Mouse (Mus musculus): ENCODE measurements around the gene Chsy1. TPM values are rescaled to one million over a fixed set of nuclear protein-coding genes. Genes with fewer than 3 reads are reported as not detected.
"Not testable (repeated sequence)": the region's sequence is repeated elsewhere in the genome, so short reads cannot be mapped to it uniquely, and the experiment has no call there.

Gene Chsy1
- total RNA-seq, 2 experiments from 2014 or later, result 15.1 to 17.4 TPM

GRCm38 (mm10) chr7:66170802-66171505, 61.6 kb downstream of the Chsy1 start:
- DNase-seq (ENCODE audit: low spot score in 2 of 2), result no peak

GRCm38 (mm10) chr7:66175738-66176137, 66.4 kb downstream of the Chsy1 start:
- DNase-seq (ENCODE audit: low spot score in 2 of 2), result no peak

DNA sequence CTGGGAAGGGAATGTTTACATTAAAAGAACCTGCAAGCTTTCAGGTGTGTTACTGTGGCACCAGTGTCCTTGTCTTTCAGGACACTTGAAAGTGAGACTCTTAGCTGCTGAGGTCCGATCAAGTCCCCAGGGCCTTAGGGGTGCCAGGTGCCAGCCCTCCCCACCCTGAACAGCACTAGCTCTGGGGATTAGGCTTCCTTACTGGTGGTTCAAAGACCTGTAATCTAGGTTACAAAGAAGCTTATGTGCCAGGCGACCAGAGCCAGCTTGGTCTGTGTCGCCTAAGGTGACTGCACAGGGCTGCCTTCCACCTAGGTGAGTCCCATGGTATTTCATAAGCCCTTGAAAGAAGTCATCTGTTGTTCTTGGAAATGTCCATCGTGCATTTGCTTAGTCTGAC, 66.9 kb downstream of the Chsy1 start:
- DNase-seq (ENCODE audit: low spot score in 2 of 2), result no peak

- DNase-seq (ENCODE audit: low spot score in 2 of 2), result no peak
Measured at GRCm38 (mm10) chr7:66176929-66177328, 67.6 kb downstream of the Chsy1 start.

GRCm38 (mm10) chr7:66178101-66178500, 68.8 kb downstream of the Chsy1 start:
- DNase-seq (ENCODE audit: low spot score in 2 of 2), result no peak

DNA sequence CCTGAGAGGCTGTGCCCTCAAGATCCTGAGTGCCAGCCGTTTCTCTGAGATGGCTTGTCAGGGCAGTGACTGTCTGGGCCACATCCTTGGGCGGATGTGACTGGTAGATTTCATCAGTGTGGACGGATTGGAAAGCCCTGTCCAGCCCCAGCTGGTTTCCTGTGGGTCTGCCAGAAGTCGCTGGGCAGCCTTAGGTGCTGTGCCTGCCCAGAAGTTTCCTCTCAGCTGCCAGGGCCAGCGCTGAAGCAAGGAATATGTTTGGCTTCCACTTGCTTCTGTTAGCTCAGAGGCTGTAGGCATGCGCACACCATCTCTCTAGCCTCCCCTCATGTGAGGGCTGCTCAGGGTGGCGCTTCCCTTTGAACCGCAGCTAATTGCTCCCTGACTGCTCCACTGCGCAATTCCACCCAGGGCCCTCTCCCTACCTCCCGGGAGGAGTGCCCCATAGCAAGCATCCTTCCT, 69.8 kb downstream of the Chsy1 start:
- DNase-seq (ENCODE audit: low spot score in 2 of 2), result no peak

- DNase-seq (ENCODE audit: low spot score in 2 of 2), result no peak
Measured at GRCm38 (mm10) chr7:66179711-66180110, 70.4 kb downstream of the Chsy1 start.

- DNase-seq (ENCODE audit: low spot score in 2 of 2), result no peak
Measured at GRCm38 (mm10) chr7:66180260-66180659, 70.9 kb downstream of the Chsy1 start.

GRCm38 (mm10) chr7:66180711-66181365, 71.5 kb downstream of the Chsy1 start:
- no peak for DNase-seq (ENCODE audit: low spot score in 2 of 2)

DNA sequence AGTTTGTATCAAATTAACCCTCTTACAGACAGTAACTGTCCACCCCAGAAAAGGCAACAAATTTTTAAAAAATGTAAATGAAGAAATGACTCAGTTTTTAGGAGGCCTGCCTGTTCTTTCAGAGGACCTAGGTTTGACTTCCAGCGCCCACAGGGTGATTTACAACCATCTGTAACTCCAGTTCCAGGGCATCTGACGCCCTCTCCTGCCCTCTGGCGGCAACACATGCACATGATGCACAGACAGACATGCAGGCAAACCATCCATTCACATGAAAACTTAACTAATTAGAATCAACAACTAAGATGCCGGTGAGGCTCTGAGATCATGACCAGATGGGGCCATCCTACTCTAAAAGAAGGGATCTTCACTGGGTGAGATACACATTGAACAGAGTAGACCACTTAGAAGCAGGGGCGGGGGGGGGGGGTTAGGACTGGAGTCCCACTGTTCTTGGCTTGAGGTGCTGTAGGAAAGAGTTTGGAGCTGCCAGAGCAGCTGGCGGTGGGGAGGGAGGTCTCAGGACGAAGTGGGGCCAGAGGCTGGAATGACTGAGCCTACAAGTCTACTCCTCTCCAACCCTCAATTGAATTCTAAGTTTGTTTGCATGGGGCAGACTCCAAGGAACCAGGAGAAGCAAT, 72.9 kb downstream of the Chsy1 start:
- DNase-seq (ENCODE audit: low spot score in 2 of 2), result no peak

DNA sequence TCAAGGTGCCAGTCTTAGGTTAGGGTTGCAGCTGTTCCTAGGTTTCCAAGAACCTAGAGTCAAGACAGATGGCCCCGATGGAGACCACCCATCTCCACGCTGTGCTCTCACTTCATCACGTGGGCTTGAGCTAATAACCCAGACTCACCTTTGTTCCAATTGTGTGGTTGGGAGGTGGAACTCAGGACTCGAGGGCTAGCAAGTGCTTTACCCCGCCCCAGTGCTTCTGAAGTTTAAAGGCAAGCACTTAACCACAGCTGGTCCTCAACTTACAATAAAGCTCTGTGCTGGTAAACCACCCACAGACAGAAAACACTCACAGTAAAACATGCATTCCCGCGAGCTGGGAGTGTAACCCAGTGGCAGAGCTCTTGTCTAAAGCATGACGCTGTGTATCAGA, 74.1 kb downstream of the Chsy1 start:
- no peak for DNase-seq (ENCODE audit: low spot score in 2 of 2)

DNA sequence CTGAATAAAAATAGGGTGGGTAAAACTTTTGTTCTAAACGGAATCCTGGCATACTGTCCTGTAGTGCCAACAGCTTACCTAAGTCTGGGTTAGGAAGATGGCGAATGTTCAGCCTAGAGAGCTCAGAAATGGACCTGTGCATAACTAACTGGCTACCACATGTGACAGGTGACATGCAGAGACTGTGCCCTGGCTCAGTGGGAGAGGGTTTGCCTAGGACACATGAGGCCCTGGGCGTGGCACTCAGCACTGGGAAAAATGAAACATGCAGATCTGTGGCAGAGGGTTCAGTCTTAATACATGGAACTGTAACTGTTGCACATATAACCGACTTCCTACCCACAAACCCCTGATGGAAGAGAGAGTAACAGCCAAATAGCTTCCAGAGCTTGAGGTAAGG, 74.7 kb downstream of the Chsy1 start:
- no peak for DNase-seq (ENCODE audit: low spot score in 2 of 2)

GRCm38 (mm10) chr7:66185370-66185769, 76.1 kb downstream of the Chsy1 start:
- no peak for DNase-seq (ENCODE audit: low spot score in 2 of 2)

DNA sequence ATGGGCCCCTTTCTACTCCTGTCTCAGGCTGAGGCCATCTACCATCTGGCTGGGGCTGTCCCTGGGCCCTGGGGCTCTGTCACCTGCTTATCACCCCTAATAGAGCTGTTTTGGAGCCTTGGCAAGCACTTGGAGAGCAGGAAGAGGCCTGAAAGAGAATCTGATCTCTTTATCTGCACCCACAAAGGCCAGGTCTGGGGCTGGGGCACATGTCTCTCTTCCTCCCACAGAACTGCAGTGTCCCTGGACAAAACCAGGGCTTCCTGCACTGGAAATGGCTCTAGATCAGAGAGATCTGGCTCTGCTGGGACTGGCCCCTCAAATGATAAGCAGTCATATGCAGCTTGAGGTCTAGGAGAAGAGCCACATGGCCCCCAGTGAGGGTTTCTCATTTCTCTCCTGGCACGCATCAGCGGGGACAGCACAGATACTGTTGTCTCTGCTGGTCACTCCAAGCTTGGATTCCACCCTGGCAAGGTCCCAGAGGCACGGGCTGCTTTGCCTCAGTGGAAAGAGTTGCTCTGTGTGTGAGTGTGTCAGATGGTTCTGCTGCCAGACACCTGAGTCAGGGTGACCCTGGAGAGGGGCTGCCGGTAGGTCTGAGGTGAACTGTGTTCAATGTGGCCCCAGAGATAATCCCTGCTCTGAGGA, 78.4 kb downstream of the Chsy1 start:
- no peak for DNase-seq (ENCODE audit: low spot score in 2 of 2)

DNA sequence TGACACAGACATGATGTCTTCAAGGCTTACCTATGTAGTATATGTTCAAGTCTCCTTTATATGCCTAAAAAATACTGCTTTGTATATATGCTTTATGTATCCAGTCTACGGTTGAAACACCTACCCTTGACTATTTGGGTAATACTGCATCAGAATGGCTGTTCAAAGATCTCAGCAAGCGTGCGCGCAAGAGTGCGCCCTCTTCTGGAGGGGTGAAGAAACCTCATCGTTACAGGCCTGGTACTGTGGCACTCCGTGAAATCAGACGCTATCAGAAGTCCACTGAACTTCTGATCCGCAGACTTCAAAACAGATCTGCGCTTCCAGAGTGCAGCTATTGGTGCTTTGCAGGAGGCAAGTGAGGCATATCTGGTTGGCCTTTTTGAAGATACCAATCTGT, 81.1 kb downstream of the Chsy1 start:
- not testable (repeated sequence) for DNase-seq (ENCODE audit: low spot score in 2 of 2)

DNA sequence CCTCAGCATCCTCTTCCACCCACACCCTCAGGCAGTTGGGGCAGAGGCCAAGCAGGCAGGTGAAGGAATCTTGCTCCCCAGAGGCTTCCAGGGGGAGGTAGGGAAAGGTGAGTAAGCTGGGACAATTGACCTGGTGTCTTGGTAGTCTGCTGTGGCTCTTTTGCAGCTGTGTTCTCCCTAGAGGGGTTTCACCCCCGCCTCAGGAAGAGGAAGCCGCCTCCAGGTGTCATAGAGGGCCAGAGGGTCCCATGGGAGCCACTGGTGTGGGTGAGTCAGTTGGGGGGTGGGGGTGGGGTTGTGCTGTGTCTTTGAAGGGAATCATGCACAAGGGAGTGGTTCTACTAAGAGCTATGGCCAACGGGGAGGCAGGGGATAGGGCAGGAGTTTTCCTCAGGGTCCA, 85.2 kb downstream of the Chsy1 start:
- DNase-seq (ENCODE audit: low spot score in 2 of 2), result peak in 1 of 2 experiments; percentile 14

DNA sequence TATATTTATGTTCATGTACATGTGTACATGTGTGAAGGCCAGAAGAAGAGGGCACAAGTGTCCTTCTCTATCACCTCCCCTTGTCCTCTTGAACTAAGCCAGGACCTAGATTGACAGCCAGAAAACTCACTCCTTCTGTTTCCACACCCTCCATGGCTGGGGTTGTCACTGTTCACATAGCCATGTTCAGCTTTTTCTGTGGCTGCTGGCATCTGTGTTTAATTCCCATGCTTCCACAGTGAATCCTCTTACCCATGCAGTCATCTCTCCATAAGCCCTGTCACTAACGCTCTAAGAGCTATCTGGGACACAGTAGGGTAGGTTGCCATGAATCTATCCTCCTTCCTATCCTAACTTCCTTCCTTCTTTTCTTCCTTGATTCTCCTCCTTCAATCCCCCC, 86.6 kb downstream of the Chsy1 start:
- no peak for DNase-seq (ENCODE audit: low spot score in 2 of 2)

DNA sequence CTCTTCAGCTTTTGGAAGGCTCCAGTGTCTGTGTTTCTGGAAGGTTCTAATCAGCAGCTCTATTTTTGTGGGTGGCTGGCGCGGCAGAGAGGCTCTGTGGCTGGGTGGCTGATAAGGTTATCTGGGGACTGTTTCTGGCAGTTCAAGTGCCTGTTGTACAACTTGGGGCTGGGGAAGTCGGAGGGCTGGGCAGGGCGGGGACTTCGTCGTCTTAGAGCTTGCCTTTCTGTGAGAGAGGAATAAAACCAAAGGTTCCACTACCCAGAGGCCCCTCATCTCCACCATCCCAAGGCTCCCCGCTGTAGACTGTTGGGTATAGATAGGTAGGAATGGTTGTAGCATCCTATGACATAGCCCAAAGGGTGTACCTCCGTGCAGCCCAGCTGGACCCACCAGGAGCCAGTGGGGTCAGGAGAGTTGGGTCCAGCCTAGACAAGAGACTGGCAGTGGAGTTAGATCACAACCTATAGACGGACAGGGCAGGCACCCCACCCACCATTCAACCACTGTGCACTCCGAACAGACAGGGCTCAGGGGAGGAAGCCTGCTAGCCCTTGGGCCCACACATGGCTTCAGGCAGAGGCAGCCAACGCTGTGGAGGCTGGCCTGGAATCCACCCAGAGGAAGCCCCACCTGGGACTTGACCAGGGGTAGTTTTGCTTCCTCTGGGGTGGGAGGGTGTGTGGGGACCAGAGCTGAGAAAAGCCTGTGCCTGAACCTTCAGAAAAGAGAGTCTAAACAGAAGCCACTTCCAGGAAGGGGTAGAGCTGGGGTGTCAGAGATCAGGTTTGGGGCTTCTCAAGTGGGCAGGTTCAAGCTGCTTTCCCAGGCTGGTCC, 87.5 kb downstream of the Chsy1 start:
- no peak for DNase-seq (ENCODE audit: low spot score in 2 of 2)

DNA sequence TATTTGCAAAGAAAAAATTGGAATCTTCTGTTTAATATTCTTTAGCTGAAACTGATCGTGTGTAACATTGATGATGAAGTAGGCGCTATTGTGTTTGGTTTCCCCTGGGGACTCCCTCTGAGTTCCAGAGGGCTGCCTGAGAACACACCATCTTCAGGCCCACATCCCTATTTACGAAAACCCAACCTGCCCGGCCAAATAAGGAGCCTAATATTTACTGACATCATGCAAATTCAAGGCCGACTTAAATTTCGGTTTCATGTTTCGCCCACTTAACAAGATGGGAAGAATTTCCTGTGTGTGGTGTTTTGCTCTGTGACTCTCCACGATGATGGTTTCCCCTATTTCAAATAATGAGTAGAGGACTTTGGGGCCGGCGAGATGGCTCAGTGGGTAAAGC, 89.1 kb downstream of the Chsy1 start:
- no peak for DNase-seq (ENCODE audit: low spot score in 2 of 2)

GRCm38 (mm10) chr7:66199391-66199831, 90.1 kb downstream of the Chsy1 start:
- DNase-seq (ENCODE audit: low spot score in 2 of 2), result peak in 1 of 2 experiments; percentile 21

GRCm38 (mm10) chr7:66200383-66200782, 91.1 kb downstream of the Chsy1 start:
- no peak for DNase-seq (ENCODE audit: low spot score in 2 of 2)

Data from adrenal gland, adult 18-20 months (tissue).